Mouse (Mus musculus) myocyte (in vitro differentiated cells): ENCODE results near the gene Txndc2.

Experiments used
- CEBPB ChIP-seq: IDR thresholded peaks from 2 replicates; pipeline ENCODE4 v1.6.1; 2011; ENCODE audit warnings: mild to moderate bottlenecking, moderate library complexity; ENCODE audit not compliant: poor library complexity, insufficient read depth, severe bottlenecking
- E2F4 ChIP-seq: IDR thresholded peaks from one replicate; pipeline ENCODE4 v1.6.1; 2011; ENCODE audit warnings: mild to moderate bottlenecking, control low read depth, moderate library complexity; ENCODE audit not compliant: insufficient read depth
- MAX ChIP-seq: IDR thresholded peaks from one replicate; pipeline ENCODE4 v1.6.1; 2011; ENCODE audit warnings: low read depth, mild to moderate bottlenecking, control low read depth
- MYOD1 ChIP-seq, 3 experiments: IDR thresholded peaks; one replicate each; pipeline ENCODE4 v1.6.1; 2011; ENCODE audit warnings: control low read depth in 2 of 3, low read depth in 2 of 3, mild to moderate bottlenecking in 2 of 3, moderate library complexity in 1 of 3; ENCODE audit not compliant: insufficient read length in 2 of 3, control insufficient read depth in 1 of 3
- MYOG ChIP-seq, 3 experiments: IDR thresholded peaks; one replicate each; pipeline ENCODE4 v1.6.1; 2011; ENCODE audit warnings: control low read depth in 2 of 3, low read depth in 2 of 3, mild to moderate bottlenecking in 2 of 3; ENCODE audit not compliant: insufficient read length in 2 of 3, control insufficient read depth in 1 of 3, insufficient read depth in 1 of 3
- POLR2A ChIP-seq: IDR thresholded peaks from one replicate; pipeline ENCODE4 v1.6.1; 2011; ENCODE audit warnings: low read depth, mild to moderate bottlenecking, control low read depth, moderate library complexity; ENCODE audit not compliant: insufficient read length
- POLR2AphosphoS2 ChIP-seq: IDR thresholded peaks from one replicate; pipeline ENCODE4 v1.6.1; 2011; ENCODE audit warnings: low read depth, control low read depth; ENCODE audit not compliant: insufficient read length
- REST ChIP-seq: IDR thresholded peaks from one replicate; pipeline ENCODE4 v1.6.1; 2011; ENCODE audit warnings: mild to moderate bottlenecking, control low read depth, moderate library complexity; ENCODE audit not compliant: insufficient read depth, insufficient read length
- SRF ChIP-seq: IDR thresholded peaks from one replicate; pipeline ENCODE4 v1.6.1; 2011; ENCODE audit warnings: low read depth; ENCODE audit not compliant: control insufficient read depth, insufficient read length
- TCF12 ChIP-seq: IDR thresholded peaks from one replicate; pipeline ENCODE4 v1.6.1; 2011; ENCODE audit warnings: mild to moderate bottlenecking, control low read depth; ENCODE audit not compliant: poor library complexity, insufficient read depth, severe bottlenecking
- TCF3 ChIP-seq: IDR thresholded peaks from one replicate; pipeline ENCODE4 v1.6.1; 2011; ENCODE audit warnings: low read depth, control low read depth; ENCODE audit not compliant: insufficient read length
- USF1 ChIP-seq: IDR thresholded peaks from one replicate; pipeline ENCODE4 v1.6.1; 2011; ENCODE audit warnings: low read depth, mild to moderate bottlenecking, control low read depth, moderate library complexity

DNA sequence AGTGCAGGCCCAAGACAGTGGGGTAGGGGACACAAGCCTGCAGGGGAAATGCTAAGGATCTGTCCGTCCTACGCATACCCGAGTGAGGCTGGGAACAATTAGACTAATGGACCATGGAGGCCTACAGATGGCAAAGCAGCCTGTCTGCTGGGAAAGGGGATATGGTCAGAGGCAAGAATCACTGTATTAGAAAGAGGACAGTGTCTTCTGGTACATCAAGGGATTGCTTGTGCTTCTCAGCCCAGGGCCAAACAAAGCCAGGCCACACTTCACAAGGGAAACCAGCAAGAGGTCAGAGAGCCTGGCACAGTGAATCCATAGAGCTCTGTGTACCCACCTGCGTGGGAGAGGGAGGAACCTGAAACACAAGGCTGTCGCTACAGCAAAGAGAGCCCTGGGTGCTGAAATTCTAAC lies 617 bp upstream of the Txndc2 start:
- TF ChIP-seq MAX = no peak
- no peak for TF ChIP-seq USF1
- TF ChIP-seq REST = no peak
- TF ChIP-seq POLR2A = no peak
- no peak for TF ChIP-seq E2F4
- no peak for TF ChIP-seq TCF12
- no peak for TF ChIP-seq CEBPB
- TF ChIP-seq POLR2AphosphoS2 = no peak
- TF ChIP-seq MYOD1 (IDR thresholded peaks at IDR 0.05; ENCODE audit: control insufficient read depth in 1 of 3, insufficient read length in 2 of 3, low read depth in 2 of 3) = no peak
- TF ChIP-seq TCF3 = no peak
- no peak for TF ChIP-seq MYOG (IDR thresholded peaks at IDR 0.05; ENCODE audit: control insufficient read depth in 1 of 3, insufficient read depth in 1 of 3, insufficient read length in 2 of 3, low read depth in 2 of 3)
- no peak for TF ChIP-seq SRF
